Mouse (Mus musculus) MEL-GATA-1-ER (cell line): ENCODE measurements around the gene Chd6.

Experiments used
- DNase-seq: peaks from one replicate; pipeline ENCODE4 v3.0.0-alpha.2; 2012; ENCODE audit warnings: low read depth; ENCODE audit errors: extremely low read depth

Chd6 gene

DNA sequence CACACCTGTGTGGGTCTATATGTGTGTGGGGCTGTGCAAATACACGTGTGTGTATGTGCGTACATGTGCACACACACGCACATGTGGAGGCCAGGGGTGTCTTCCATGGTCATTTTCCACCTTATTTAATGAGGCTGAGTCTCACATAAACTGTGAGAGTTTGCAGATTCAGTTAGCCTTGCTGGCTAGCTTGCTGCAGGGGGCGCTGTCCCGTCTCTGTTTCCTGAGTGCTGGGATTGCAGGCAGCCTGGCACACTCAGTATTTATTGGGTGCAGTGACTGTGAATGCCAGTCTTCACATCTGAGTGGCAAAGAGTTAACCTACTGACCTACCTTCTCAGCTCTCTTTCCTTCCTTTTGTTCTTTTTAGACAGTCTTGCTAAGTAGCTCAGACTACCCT lies 175.0 kb downstream of the Chd6 start:
- no peak for DNase-seq

- DNase-seq: no peak
Observed at GRCm38 (mm10) chr2:160932981-160933380, 175.9 kb downstream of the Chd6 start.

GRCm38 (mm10) chr2:160932325-160932724 lies 176.6 kb downstream of the Chd6 start:
- no peak for DNase-seq

DNA sequence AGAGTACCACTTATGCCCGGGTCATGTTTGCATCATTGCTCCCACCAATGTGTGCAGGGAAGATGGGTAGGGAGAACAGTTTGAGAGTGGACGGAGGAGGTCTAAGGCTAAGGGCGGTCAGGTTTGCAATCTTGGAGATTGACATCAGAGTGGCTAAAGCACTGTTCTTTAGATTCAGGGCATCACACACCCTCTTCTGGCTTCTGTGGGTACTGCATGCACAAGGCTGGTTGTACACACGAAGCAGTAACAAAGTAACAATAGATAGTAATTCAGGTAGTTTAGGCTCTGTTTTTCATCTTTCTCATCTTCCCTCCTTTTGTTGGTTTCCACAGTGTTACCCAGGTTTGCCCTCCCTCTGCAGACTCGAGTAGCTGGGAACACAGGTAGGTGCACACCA lies 177.5 kb downstream of the Chd6 start:
- no peak for DNase-seq

DNA sequence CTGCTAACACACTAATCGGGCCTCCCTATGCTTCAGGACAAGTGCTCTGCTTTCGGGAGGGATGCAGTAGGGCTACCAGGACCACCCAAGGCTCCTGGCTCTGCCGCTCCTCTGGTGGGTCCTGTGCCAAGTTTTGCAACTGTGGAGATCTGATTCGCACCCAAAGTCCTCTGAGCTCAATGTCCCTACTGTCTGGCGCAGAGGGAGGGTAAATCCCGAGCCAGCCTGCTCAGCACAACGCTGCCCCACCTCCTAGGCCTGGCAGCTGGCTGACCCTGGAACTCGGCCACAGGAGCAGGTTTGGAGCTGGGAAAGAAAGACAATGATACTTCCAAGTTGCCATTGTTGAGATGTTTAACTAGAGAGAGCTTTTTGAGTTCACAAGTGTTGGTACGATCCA lies 183.7 kb downstream of the Chd6 start:
- DNase-seq: no peak

DNA sequence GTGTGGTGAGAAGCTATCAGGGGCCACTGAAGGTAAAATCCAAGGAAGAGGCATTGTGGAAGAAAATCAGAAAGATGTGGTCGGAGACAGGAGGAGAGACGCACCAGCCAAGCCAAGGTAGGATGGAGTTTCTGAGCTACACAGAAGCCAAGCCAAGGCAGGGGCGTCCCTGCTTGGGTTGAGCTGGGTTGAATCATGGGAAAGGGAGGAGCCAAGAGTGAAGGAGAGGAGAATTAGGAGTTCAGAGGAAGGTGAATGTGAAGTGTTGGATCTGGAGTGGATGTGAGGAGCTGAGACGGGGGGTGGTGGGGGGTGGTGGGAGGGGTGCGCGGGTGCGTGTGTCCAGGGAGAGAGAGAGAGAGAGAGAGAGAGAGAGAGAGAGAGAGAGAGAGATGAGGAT lies 187.6 kb downstream of the Chd6 start:
- DNase-seq: no peak

GRCm38 (mm10) chr2:160918930-160919215 lies 190.0 kb downstream of the Chd6 start:
- no peak for DNase-seq

DNA sequence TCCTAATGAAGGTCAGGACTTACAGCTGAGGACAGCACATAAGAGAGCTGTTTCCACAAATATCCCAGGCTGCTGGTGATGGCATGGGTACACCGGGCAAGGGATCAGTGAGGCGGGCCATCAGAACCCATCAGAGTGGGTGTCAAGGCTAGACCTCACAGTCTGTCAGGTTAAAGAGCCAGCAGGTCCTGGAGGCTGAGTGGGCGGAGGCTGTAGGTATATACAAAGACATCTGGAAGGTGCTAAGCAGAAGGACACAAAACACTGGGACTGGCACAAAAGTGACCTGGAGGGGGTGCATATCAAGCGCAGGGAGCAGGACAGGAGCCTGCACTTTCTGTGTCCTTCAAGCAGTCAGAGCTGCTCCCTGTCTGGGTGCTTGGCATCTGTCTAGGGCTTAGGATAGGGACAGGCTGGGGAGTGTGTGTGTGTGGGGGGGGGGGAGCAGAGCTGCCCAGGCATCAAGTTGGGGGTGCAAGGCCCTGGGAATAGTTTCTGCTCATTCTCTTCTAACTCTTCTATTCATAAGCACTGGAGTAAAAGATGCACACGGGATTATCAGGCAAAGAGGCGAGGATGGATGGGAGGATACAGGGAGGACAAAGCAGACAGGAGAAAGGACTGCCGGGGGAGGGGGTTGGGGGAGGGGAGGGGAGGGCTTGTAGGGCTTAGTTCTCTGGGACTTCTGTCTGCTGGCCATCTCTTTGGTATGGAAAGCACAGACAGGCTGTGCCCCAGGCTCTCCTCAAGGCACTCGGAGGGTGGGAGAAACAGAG lies 190.5 kb downstream of the Chd6 start:
- DNase-seq: no peak

DNA sequence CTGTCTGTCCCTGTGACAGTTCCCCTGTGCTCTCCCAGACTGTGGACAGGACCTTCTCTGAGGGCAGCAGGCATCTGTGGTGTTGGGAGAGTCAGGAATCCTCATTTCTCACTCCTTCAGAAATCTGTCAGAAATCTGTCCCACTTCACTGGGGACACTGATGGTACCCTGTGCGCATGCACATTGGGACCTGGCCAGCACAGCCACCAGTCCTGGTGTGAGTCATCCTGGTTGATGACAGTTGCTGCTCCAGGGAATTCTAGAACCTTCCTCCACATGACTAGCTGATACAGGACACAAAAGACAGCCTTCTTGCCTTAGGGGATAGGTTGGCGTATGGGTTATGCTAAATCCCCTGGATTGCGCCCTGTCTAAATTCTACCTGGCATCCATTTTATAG lies 191.6 kb downstream of the Chd6 start:
- DNase-seq: no peak

DNA sequence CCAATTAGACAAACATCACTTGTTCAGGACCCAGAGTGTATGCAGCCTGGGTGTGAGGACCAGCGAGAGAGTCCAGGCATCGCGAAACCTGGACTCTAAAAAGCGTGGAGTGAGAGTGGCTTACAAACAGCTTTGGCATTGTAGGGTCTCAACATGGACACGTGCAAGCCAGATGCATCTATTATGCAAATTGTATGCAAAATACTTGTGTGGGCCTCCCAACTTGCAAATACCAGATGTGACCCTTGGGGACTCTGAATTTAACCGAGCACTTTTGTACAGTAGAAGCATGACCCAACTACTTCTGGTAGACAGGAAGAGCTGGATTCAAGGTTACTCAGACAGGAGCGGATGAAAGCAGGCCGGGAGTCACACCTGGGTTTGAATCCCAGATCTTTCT lies 192.2 kb downstream of the Chd6 start:
- DNase-seq: no peak

GRCm38 (mm10) chr2:160915821-160916610 lies 192.9 kb downstream of the Chd6 start:
- DNase-seq: no peak

DNA sequence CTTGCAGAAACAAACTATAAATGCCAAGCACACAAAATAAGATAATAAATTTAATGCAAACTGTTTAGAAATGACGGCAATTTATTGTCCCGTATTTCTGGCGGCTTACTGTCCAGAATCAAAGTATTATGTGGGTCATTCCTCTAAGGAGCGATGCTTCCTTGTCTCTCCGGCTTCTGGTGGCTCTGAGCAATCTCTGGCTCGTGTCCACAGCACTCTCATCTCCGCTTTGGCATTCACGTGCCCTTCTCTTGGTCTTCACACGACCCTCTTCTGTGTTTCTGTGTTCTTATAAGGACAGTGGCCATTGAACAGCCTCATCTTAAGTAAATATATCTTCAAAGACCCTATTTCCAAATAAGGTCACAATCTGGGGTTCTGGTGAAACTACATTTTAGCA lies 194.2 kb downstream of the Chd6 start:
- no peak for DNase-seq

- DNase-seq: no peak
Observed at GRCm38 (mm10) chr2:160912231-160912671, 196.6 kb downstream of the Chd6 start, which contains the start of gene Emilin3. Emilin3 (minus strand) TSS chr2:160912328.

DNA sequence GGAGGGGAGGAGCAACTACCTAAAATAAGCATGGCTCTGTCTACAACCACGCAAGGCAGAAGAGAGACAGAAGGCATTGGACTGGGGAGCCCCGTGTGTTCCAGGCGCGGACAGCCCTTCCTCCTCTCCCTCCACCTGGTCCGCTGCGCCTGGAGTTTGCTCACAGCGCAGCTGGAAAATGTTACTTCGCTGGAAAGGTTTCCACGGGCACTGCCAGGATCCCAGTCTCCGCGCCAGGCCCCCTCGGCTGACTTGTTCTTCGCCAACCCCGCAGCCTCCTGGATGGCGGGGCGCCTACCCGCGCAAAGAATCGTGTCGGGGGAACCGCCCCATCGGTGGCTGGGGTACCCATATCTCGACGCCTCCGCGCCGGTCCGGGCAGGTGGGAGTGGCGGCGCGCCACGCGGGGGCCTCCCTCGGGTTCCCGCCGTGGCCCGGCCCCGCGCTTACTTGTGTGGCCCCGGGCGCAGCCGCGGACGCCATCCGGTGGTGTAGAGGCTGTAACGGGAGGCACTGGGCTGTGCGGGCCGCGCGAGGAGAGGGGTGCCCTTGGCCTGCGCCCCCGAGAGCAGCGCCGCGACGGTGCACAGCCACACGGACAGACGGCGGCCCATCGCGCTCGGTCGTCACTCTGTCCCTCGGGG lies 197.2 kb downstream of the Chd6 start:
- DNase-seq: no peak

GRCm38 (mm10) chr2:160910633-160911032 lies 198.2 kb downstream of the Chd6 start:
- no peak for DNase-seq

DNA sequence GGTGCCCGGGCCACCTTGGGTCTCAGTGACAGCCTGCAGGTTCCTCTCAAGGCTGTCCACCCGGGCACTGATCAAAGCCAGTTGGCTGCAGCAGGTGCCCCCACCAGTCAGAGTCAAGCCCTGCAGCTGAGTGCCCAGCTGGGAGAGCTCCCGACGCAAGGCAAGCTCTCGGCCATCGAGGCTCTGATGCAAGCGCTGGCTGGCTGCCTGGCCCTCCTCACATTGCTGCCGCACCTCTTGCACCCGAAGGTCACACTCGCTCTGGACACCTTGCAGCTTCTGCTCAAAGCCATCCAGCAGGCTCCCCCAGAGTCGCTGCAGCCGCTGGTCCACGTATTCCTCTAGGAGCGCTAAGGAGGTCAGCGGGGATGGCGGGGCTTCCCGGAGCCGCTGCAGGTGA lies 200.3 kb downstream of the Chd6 start:
- no peak for DNase-seq

GRCm38 (mm10) chr2:160906101-160906500 lies 202.8 kb downstream of the Chd6 start:
- no peak for DNase-seq

GRCm38 (mm10) chr2:160905301-160905700 lies 203.6 kb downstream of the Chd6 start:
- DNase-seq: no peak

GRCm38 (mm10) chr2:160901656-160902412 lies 207.0 kb downstream of the Chd6 start:
- DNase-seq: no peak
